Mouse (Mus musculus): ENCODE results near the gene Slc6a17.

Slc6a17 gene

DNA sequence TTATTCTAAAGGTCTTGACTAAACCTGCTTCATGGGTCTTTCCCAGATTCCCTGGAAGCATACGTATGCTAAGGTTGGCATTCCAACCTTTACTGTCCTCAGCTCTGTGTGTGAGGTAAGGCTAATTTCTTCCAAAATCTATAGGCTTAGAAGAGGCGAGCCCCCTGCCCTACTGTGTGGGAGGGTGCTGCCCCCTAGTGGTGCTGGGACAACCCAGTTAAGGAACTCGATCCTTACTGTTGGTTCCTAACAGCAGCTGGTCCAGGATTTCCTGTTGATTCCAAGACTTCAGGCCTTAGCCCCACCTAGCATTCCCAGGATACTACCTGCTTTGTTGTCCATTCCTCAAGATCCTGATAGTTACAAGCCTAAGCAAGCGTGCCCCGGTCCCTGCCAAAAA, 55.7 kb downstream of the Slc6a17 start:
- DNase-seq (ENCODE audit: low spot score) = peak; percentile 51

DNA sequence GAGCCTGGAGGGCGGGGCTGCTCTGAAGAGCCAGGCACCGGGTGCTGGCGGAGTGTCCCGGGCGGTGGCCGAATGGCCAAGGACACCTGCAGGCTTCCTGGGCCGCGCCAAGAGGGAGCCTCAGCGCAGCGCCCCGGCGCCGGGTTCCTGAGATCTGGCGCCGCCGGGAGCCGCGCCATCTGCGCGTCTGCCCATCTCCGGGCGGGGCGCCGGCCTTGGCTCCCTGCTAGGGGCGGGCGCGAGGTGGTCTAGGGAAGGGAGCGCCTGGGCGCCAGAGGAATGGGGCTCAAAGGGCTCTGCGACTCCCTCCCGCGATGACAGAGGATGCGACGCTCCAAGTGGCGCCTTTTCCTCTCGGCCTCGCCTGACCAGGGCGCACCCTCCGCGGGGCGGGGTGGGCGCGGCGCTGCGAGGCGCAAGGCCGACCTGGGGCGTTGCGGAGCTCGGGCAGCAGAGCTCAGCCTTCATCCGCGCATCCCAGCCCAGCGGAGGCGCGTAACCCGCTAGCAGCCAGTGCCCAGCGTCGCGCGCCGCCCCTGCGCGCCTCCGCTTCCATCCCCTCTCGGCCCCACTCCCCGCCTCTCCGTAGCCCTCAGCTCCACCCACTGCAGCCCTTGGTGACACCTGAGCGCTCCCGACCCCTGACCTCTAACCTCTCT, 57.9 kb downstream of the Slc6a17 start:
- DNase-seq (ENCODE audit: low spot score) = peak; percentile 43

DNA sequence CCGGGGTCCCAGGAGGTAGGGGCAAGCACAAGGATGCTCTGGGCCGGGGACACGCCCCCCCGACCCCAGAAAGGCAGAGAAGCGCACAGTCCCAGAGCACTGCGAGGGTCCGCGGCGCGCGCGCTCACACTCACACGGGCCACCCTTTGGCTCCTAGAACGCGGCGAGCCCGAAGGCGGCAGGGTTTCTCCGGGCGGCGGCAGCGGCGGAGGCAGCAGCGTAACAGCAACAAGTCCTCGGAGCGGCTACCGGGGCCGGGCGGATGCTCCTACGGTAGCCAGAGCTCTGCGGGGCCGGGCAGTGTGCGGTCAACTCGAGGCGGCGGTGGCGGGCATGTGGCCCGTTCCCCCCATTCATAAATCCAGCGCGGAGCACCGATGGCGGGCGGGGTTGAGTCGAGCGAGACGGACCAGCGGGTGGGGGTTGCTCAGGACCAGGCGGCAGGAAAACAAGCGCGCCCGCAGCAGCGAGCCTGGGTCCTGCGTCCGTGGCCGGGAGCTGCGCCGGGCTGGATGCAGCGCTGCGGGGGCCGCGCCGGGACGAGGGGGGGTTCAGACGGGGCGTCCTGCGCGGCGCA, 58.5 kb downstream of the Slc6a17 start, which contains the start of gene Kcnc4:
Kcnc4 (minus strand) TSS at position 357 of the 577 bp plus-strand sequence.
- DNase-seq (ENCODE audit: low spot score) = peak; percentile 10

DNA sequence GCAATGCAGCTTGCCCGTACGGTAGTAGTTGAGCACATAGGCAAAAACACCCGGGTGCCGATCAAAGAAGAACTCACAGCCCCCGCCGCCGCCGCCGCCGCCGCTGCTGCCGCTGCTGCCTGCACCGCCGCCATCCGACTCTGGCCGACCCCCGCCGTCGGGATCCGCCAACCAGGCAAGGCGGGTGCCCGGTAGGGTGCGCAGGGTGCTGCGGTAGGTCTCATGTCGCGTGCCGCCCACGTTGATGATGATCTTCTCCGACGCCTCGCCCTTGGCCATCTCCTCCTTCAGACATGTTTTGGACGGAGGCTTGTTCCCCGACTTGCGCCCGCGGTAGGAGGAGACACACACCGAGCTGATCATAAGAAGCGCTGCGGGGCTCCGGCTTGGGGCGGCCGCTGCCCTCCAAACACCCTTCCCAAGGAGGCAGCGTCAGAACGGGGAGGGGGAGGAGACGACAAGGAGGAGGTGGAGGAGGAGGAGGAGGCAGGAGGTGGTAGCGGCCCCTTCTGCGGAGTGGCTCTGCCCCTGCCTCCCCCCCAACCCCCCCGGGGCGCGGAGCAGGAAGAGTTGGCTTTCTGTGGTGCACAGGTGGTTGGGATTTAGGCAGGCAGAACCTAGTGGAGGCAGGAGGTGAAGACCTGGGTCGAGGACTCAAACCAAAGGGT, 59.2 kb downstream of the Slc6a17 start:
- DNase-seq (ENCODE audit: low spot score) = no peak

DNA sequence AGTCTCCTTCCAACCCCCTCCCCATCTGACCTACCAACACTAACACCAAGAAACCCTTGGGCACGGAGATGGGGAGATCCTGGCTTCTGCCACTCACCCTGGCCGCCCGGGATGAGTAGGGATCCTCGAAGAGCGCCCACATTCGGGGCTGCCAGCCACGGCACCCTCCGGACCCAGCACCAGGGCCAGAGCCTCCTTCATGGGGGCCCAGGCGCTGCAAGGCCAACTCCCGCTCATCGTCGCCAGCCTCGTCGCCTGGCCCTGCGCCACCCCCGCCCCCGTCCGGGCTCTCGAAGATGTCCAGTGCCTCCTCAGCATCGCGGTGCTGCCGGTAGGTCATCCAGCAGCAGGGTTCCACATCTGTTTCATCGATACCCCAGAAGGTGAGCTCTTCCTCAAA, 59.7 kb downstream of the Slc6a17 start:
- DNase-seq (ENCODE audit: low spot score) = no peak

DNA sequence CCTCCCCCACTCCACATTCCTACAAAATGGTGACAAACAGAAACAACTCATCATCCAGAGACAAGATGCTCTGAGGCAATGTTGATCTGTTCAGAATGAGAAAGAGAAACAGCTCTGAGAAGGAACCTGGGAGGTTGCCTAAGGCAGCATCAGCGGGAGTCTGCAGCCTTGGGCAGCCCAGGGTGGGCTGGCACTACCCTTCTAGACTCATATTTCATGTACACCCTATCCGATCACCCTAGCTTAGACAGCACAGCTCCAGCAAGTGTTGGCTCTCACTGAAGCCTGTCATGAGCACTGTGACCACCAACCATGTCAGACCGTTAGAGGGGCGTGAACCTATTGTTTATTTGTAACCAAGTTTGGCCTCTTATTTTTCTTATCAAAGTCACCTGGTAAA, 63.5 kb downstream of the Slc6a17 start:
- DNase-seq (ENCODE audit: low spot score) = no peak

DNA sequence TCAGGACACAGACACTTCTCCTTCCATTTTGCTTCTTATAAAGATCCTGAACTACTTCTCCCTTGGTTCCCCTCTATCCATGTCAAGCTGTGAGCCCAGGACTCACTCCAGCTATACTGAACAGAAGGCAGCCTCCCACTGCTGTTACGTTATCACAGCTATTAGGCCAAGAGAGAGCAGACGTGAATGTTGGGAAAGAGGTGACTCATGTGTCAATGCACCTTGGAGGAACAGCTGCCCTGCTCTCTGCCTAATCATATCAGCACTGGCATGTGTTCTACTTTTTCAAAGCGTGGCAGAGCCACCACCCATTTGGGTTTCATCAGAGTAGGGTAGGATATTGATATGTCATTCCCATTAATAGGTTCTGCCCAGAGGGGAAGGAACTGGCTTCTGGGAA, 71.0 kb downstream of the Slc6a17 start:
- no peak for DNase-seq (ENCODE audit: low spot score)

DNA sequence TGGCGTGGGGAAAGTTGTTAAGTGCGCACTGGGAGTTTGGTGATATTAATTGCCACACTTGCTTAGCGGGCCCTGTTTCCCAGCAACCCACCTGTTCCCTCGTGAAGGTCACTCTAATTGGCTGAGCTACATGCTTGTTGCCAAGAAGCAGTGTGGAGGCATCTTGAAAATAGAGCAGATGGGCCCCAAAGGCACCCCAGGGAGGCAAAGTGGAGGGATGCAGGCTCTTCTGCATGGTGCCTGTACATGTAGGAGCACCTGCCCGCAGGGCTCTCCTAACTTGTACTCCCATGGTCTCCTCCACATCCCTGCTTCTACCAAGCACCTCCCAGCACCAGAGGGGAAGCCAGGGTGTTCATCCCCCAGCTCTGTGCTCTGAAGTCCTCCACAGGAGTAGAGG, 74.0 kb downstream of the Slc6a17 start:
- no peak for DNase-seq (ENCODE audit: low spot score)

DNA sequence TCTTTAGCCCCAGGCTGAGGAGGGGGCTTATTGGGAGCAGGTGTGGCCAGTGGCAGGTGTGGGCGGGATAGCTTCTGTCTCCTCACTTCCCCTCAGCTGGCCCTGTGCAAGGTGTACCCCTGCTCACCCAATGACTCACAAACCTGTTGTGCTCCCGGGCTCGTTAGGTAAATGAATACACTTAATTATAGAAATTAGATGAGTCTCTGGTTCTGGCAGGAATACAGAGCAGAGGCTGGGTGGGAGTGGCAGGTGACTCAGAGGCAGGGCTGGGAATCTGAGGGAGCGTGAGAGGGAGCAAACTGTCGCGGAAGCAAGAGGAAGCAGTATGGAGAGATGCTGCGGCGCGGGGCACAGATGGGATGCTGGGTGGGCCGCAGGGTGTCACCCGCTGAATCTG, 75.6 kb downstream of the Slc6a17 start:
- DNase-seq (ENCODE audit: low spot score) = no peak

DNA sequence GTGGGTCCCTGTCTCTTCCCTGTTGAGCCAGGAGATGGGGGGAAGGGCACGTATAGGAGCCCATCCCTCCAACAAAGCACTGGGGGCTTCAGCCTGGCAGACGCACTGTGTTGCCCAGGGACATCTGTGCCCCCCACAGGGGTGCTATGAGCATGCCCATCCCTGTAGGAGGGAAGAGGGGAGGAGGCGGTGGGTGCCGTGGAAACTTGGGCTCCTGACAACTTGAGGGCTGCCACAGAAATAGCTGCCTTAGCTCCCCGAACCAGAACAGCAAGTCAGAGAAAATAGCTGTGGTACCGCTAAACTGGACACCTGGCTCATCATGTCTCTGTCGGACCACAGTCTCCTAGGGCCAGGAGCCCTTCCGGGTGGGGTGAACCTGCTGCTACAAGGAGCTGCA, 76.5 kb downstream of the Slc6a17 start:
- DNase-seq (ENCODE audit: low spot score) = no peak

DNA sequence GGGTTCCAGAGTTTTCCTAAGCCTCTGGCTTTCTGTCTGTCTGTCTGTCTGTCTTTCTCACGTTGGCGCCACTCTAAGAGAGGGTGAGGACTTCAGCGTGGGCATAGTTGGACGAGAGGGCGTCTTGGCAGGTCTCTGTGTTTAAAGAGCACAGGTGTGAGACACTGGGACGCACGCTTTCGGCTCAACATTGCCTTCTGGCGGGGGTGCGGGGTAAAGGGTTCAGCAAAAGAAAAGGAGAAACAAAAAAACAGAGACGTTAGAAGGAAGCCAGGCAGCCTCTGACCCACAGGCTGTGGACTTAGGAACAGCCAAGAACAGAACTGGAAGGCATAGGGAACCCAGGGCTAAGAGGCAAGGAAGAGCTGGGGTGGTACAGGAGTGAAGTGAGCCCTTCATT, 78.5 kb downstream of the Slc6a17 start:
- DNase-seq (ENCODE audit: low spot score) = no peak

DNA sequence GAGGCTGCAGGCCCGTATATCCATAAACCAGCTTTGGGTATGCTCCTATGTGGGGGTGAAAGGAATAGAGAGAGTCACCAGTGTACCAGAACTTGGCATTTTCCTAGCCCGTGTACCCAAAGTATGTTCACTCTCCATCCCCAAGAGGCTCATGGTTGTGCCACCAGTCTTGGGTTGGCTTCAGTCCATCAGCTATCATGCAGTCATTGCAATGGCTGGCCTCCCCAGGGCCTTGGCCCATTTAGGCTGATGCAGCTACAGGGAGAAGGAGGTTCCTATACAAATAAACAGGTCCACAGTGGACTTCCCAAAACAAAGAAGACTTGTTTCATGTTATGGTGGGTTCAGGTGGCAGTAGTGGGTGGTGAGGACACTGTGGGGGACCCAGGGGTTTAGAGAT, 80.2 kb downstream of the Slc6a17 start:
- no peak for DNase-seq (ENCODE audit: low spot score)

DNA sequence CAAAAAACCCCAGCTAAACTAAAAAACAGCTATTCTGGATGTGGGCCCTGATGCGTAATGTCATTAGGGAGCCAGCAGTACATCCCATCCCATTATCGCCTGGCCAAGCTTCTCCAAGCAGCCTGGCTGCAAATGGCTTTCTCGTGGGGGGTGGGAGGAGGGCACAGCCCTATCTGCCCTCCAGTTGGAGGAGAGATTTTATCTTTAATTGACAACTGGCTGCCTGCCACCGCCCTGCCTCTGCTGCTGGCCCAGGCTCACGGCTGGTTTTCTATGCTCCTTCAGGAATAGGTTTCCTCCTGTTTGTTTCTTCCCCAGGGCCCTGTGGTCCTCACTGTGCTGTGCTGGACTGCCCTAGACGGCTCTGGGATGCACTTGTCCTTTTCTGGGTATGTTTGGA, 81.4 kb downstream of the Slc6a17 start:
- no peak for DNase-seq (ENCODE audit: low spot score)

DNA sequence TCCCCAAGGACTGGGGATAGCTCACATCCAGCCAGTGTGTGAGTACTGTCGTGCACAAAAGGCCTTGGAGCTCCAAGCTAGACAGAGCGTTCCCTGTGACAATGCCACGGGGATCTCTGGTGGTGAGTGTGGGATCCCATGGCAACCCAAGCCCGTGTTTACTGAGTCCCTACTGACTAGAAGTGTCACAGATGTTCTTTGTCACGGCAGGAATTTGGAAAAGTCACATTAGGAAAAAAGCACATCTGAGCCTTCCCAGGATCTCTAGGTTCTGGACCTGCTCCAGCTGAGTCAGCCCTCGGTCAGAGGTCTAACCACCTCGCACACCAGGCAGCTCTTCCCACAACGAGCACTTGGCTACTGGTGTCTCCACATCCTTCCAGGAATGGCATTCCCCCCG, 84.2 kb downstream of the Slc6a17 start:
- DNase-seq (ENCODE audit: low spot score) = no peak

DNA sequence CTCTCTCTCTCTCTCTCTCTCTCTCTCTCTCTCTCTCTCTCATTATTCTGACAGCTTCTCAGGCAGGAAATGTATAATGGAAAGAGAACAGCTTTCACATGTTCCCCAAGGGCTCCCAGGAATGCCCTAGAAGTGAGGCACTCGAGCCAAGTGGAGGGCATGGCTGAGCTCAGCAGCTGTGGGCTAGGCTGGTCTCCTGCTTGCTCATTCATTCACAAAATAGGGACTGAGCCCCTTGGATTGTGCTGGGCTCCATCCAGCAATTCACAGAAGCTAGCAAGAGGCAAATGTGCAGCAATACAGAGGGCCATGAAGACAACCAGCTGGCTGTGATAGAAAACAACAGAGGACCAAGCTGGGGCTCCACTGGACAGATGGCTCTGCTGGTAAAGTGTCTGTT, 86.5 kb downstream of the Slc6a17 start:
- no peak for DNase-seq (ENCODE audit: low spot score)

DNA sequence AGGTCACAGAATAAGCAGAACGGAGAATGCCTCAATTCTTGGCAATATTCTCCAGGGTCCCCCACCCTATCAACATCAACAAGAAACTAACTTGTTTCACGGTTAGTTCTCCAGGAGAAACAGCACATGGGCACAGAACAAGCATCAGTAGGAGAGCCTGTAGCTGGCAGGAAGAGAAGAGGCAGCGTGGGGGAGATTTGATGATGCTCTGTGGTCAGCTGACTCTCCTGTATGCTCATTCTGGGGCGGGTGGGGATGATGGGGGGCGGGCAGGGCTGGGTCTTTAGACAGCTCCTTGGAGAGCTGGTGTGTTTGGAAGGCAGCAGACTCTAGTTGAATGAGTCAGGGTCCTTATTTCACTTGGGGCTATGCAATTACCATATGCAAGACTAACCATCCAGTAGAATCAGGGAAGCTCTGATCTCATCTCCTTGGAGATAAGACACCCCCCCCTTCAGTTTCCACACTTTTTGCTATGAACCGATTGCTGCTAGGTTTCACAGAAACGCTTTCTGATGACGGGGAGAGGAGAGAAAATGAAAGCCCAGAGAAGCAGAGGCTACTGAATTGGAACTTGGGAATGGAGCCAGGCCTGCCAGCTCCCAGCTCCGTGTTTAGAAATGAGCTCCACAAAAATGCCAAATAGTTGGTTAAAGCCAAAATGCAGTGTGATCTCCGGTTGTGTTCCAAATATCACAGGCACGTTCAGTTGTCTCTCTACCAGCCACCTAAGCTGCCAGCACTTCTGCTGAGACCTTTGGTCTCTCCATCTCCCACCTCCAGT, 93.4 kb downstream of the Slc6a17 start:
- no peak for DNase-seq (ENCODE audit: low spot score)

DNA sequence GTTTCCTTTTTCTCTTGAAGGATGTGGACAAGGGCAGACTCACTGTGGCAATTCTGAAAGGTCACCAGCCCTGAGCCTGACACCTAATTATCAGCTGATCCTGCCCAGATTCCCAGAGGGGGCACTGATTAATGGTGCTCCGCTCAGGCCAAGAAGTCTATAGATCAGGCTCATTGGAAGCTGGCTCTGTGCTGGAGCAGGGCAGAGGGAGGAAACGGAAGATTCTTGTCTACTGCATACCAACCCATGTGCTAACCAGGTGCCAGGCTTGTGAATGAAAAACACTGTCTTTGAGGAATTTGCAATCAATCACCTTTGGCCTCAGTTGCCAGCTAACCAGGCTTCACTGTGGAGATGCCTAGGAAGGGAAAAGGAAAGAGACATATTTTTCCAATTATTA, 97.7 kb downstream of the Slc6a17 start:
- DNase-seq (ENCODE audit: low spot score) = no peak

Measured in testis, postnatal 14 days (tissue).